Mouse (Mus musculus) embryonic facial prominence, embryonic 15.5 days (tissue): ENCODE results near the gene Retn. TPM values are rescaled to one million over a fixed set of nuclear protein-coding genes. Genes with fewer than 3 reads are reported as not detected.

ENCODE experiments used
- ATAC-seq: fragments of 200-750 bp; cut with Nextera tagmentation; 2 replicates; pipeline ENCODE4 v1.8.0; 2017; ENCODE audit warnings: low read depth, moderate TSS enrichment; ENCODE audit not compliant: insufficient number of reproducible peaks, low FRiP score, low TSS enrichment
- H3K27ac ChIP-seq: fragments of 300-500 bp; sonication (generic); replicated peaks from 2 replicates; pipeline ENCODE4 v1.5.1; 2015; ENCODE audit warnings: mild to moderate bottlenecking, inconsistent platforms
- H3K27me3 ChIP-seq: fragments of 300-500 bp; sonication (generic); 2 replicates; pipeline ENCODE4 v1.6.1; 2015; ENCODE audit warnings: inconsistent platforms
- H3K36me3 ChIP-seq: fragments of 300-500 bp; sonication (generic); 2 replicates; pipeline ENCODE4 v1.6.1; 2015; ENCODE audit warnings: mild to moderate bottlenecking, inconsistent platforms
- H3K4me1 ChIP-seq: fragments of 300-500 bp; sonication (generic); 2 replicates; pipeline ENCODE4 v1.6.1; 2015; ENCODE audit warnings: inconsistent platforms
- H3K4me2 ChIP-seq: fragments of 300-500 bp; sonication (generic); replicated peaks from 2 replicates; pipeline ENCODE4 v1.6.1; 2015; ENCODE audit warnings: mild to moderate bottlenecking, inconsistent platforms
- H3K4me3 ChIP-seq: fragments of 300-500 bp; sonication (generic); replicated peaks from 2 replicates; pipeline ENCODE4 v1.5.1; 2015; ENCODE audit warnings: mild to moderate bottlenecking, inconsistent platforms
- H3K9ac ChIP-seq: fragments of 300-500 bp; sonication (generic); 2 replicates; pipeline ENCODE4 v1.6.1; 2015; ENCODE audit warnings: inconsistent platforms
- H3K9me3 ChIP-seq: fragments of 300-500 bp; sonication (generic); replicated peaks from 2 replicates; pipeline ENCODE4 v1.6.1; 2016; ENCODE audit warnings: inconsistent platforms
- WGBS: fragments of 180-500 bp; shearing (Covaris S2); methylation state at CpG from one replicate; pipeline ENCODE4 v1.1.7; 2015; 5-methylcytosine and 5-hydroxymethylcytosine counted together
- polyA plus RNA-seq: library from polyadenylated mRNA; unstranded; fragments of >200 nt; fragmentation: Nextera tagmentation; extraction: Ambion mirVana; gene quantifications from 2 replicates; pipeline ENCODE4 v1.2.1, GENCODE M21; 2015

Gene Retn
- polyA plus RNA-seq, 1 experiment from 2014 or later: not detected

- no peaks in the 10 kb centered on the region; the same call in 1 of the 2 replicates for H3K4me1 ChIP-seq
- H3K9ac ChIP-seq: no peak overlapping the region
- H3K36me3 ChIP-seq: peaks cover 27% of the 10 kb centered on the region
- no peak overlapping the region for H3K4me3 ChIP-seq
- WGBS: 68% methylated on average over 6 of the region's 6 CpGs
- no peak for ATAC-seq
- no peaks in the 10 kb centered on the region for H3K27me3 ChIP-seq
- H3K9me3 ChIP-seq: no peaks in the 10 kb centered on the region
- H3K27ac ChIP-seq: no peak overlapping the region
- H3K4me2 ChIP-seq: no peak overlapping the region
These were observed 28.0 kb downstream of the Retn start for GRCm38 (mm10) chr8:3683408-3684176.

GRCm38 (mm10) chr8:3684530-3684929 is 29.0 kb downstream of the Retn start:
- ATAC-seq: no peak

DNA sequence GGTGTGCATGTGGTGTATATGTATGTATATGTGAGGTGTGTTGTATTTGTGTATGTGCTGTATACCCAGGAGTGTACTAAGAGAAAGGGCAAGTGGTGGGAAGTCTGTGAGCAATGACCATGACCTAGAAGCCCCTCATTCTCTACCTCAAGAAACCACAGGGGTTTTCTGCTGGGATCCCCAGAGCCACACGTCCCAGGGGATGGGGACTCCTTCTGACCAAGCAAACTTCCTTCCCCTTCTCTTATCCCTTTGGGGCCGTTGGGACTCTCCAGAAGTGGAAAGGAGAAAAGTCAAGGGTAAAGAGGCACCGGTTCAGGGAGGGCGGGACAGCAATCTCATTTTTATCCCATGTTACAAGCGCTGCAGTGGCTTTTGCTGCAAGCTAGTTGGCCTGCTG is 29.9 kb downstream of the Retn start:
- Histone ChIP-seq H3K27me3 (no peaks in the 10 kb centered on the region), H3K9ac (no peak overlapping the region), H3K9me3 (no peaks in the 10 kb centered on the region), H3K4me1 (no peaks in the 10 kb centered on the region), H3K4me2 (no peak overlapping the region), H3K27ac (no peak overlapping the region), H3K4me3 (no peak overlapping the region), H3K36me3 (peaks cover 10% of the 10 kb centered on the region)
- WGBS: 62% methylated on average over 5 of the region's 5 CpGs
- no peak for ATAC-seq

More at GRCm38 (mm10) chr8:3684530-3684929, 29.0 kb downstream of the Retn start:
- Histone ChIP-seq H3K4me2 (no peak overlapping the region), H3K4me3 (no peak overlapping the region), H3K27me3 (no peaks in the 10 kb centered on the region), H3K27ac (no peak overlapping the region), H3K9me3 (no peaks in the 10 kb centered on the region), H3K9ac (no peak overlapping the region), H3K36me3 (peaks cover 18% of the 10 kb centered on the region), H3K4me1 (no peaks in the 10 kb centered on the region)

DNA sequence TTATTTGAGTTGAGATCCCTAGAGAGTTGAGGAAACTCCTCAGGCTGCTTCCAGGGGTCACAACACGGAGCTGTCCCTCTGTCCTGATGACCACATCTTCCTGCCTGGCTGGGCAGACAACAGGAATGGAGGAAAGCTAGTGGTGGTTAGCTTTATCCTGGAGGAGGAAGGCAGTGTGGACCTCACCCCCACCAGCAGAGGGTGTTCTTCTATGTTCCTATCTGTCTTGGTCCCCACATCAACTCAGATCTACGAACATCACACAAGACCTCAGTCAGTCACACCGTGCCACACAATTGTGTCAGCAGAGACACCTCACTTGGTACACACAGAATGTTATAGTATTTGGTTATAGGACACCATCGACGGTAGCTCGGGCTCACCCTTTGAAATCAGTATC is 32.0 kb downstream of the Retn start:
- Histone ChIP-seq H3K4me3 (no peak overlapping the region), H3K9me3 (no peaks in the 10 kb centered on the region), H3K27me3 (no peaks in the 10 kb centered on the region), H3K9ac (no peak overlapping the region), H3K4me2 (no peak overlapping the region), H3K36me3 (peaks cover under 1% of the 10 kb centered on the region; the same call in 1 of the 2 replicates), H3K27ac (no peak overlapping the region), H3K4me1 (no peaks in the 10 kb centered on the region)
- ATAC-seq: no peak
- WGBS: 78% methylated on average over 6 of the region's 6 CpGs

GRCm38 (mm10) chr8:3690774-3691173 is 35.2 kb downstream of the Retn start:
- no peaks in the 10 kb centered on the region for H3K4me1 ChIP-seq
- no peak overlapping the region for H3K4me3 ChIP-seq
- WGBS: 70% methylated on average over 3 of the region's 3 CpGs
- ATAC-seq: no peak
- no peak overlapping the region for H3K27ac ChIP-seq
- no peaks in the 10 kb centered on the region for H3K27me3 ChIP-seq
- no peak overlapping the region for H3K9ac ChIP-seq
- no peaks in the 10 kb centered on the region for H3K36me3 ChIP-seq
- H3K4me2 ChIP-seq: no peak overlapping the region
- H3K9me3 ChIP-seq: no peaks in the 10 kb centered on the region

DNA sequence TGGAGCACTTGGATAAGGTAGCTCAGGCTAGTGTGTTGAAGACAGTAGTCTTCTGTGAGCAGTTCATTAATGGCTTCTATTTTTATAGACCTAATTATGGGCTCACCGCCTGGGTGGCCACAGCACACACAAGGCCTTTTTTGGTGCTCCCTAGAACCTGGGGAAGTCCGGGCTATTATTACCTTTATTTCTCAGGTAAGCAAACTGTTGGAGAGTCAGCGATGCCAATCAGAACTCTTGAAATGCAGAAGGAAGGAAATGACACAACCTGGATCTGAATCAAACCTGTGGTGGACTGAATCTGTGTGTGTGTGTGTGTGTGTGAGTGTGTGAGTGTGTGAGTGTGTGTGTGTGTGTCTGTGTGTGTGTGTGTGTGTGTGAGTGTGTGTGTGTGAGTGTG is 38.6 kb downstream of the Retn start, which contains the start of gene Fcer2a:
Gene Fcer2a, minus strand, starts transcription at position 55 of the 400 bp plus-strand sequence.
- ATAC-seq: no peak
- 78% methylated on average over 3 of the region's 3 CpGs for WGBS
- Histone ChIP-seq H3K9me3 (no peaks in the 10 kb centered on the region), H3K4me2 (no peak within 1 kb of the TSS), H3K9ac (no peak within 1 kb of the TSS), H3K4me3 (no peak within 1 kb of the TSS), H3K27me3 (no peaks in the 10 kb centered on the region), H3K36me3 (no peaks in the 10 kb centered on the region), H3K4me1 (no peaks in the 10 kb centered on the region), H3K27ac (no peak within 1 kb of the TSS)

DNA sequence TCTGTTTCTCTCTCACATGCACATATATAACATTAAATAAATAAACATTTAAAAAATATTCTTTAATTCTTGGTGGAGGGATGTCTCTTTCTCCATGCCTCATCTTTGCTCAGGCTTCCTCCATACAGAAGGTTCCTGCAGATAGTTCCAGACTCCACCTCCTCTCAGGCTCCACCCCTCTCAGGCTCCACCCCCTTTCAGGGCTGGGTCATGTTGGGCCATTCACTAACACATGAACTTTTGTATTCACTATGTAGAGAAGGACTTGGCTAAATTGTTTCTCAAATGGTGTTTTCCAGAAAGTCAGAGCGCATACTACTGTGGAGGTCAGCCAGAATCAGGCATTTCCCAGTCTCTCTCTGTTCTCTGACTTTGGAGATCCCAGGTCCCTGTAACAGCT is 45.9 kb downstream of the Retn start:
- no peaks in the 10 kb centered on the region for H3K4me1 ChIP-seq

DNA sequence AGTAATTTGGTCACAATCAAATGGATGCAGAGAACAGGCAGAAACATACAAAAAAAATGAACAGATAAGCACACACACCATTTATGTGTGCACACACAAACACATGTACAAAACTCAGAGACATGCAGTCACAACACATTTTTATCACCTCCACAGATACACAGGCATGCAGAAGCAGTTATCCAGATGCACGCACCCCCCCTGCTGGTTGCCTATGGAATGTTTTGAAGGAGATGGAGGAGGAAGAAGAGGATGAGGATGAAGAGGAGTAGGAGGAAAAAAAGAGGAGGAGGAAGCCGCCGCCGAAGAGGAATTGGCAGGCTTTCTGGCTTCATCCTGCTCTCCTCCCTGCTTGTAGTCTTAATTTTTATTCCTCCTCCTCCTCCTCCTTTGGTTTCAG is 50.1 kb downstream of the Retn start:
- 59% methylated on average over 4 of the region's 4 CpGs for WGBS
- no peak for ATAC-seq
- no peak overlapping the region for H3K27ac ChIP-seq
- no peak overlapping the region for H3K4me2 ChIP-seq
- H3K36me3 ChIP-seq: no peaks in the 10 kb centered on the region
- H3K9me3 ChIP-seq: no peaks in the 10 kb centered on the region
- H3K4me3 ChIP-seq: no peak overlapping the region
- H3K27me3 ChIP-seq: no peaks in the 10 kb centered on the region
- H3K4me1 ChIP-seq: no peaks in the 10 kb centered on the region
- no peak overlapping the region for H3K9ac ChIP-seq

More for the DNA sequence above, 45.9 kb downstream of the Retn start:
- no peaks in the 10 kb centered on the region for H3K27me3 ChIP-seq
- no peaks in the 10 kb centered on the region for H3K36me3 ChIP-seq
- 97% methylated on average over 1 of the region's 1 CpGs for WGBS
- H3K9ac ChIP-seq: no peak overlapping the region
- H3K27ac ChIP-seq: no peak overlapping the region
- no peaks in the 10 kb centered on the region for H3K9me3 ChIP-seq
- H3K4me2 ChIP-seq: no peak overlapping the region
- no peak overlapping the region for H3K4me3 ChIP-seq
- no peak for ATAC-seq

- no peak overlapping the region for H3K27ac ChIP-seq
- ATAC-seq: no peak
- H3K4me2 ChIP-seq: no peak overlapping the region
- H3K27me3 ChIP-seq: no peaks in the 10 kb centered on the region
- 51% methylated on average over 7 of the region's 7 CpGs for WGBS
- H3K4me3 ChIP-seq: no peak overlapping the region
- no peak overlapping the region for H3K9ac ChIP-seq
- no peaks in the 10 kb centered on the region for H3K36me3 ChIP-seq
- no peaks in the 10 kb centered on the region for H3K9me3 ChIP-seq
- H3K4me1 ChIP-seq: no peaks in the 10 kb centered on the region
These were observed 52.0 kb downstream of the Retn start for GRCm38 (mm10) chr8:3707611-3708010.

Other genes starting within 250 kb of the Retn start
- 5.9 and 9.7 TPM in 2 replicates for gene Pex11g, start 188.1 kb upstream of the Retn start, polyA plus RNA-seq
- gene Tex45, start 184.9 kb upstream of the Retn start, polyA plus RNA-seq: not detected in 2 replicates
- gene Zfp358, start 162.6 kb upstream of the Retn start, polyA plus RNA-seq: 48.6 and 53.1 TPM in 2 replicates
- gene Mcoln1, start 155.3 kb upstream of the Retn start, polyA plus RNA-seq: 55.4 and 65.7 TPM in 2 replicates
- gene Pnpla6, start 140.4 kb upstream of the Retn start, polyA plus RNA-seq: 23.8 and 24.3 TPM in 2 replicates
- 0.51 and 0.53 TPM in 2 replicates for gene C330021F23Rik, start 87.8 kb upstream of the Retn start, polyA plus RNA-seq
- gene Camsap3, start 68.5 kb upstream of the Retn start, polyA plus RNA-seq: 15.4 and 16.7 TPM in 2 replicates
- 53.7 and 55.7 TPM in 2 replicates for gene Xab2, start 34.5 kb upstream of the Retn start, polyA plus RNA-seq
- 103 and 116 TPM in 2 replicates for gene Pet100, start 34.2 kb upstream of the Retn start, polyA plus RNA-seq
- gene Pcp2, start 30.2 kb upstream of the Retn start, polyA plus RNA-seq: 0.11 and 0.43 TPM in 2 replicates
- 48.4 and 56.0 TPM in 2 replicates for gene Stxbp2, start 24.8 kb upstream of the Retn start, polyA plus RNA-seq
- 0.28 and 0.98 TPM in 2 replicates for gene Mcemp1, start 10.0 kb downstream of the Retn start, polyA plus RNA-seq
- gene Fcor, start 16.6 kb downstream of the Retn start, polyA plus RNA-seq: 8.1 and 10.7 TPM in 2 replicates
- gene Trappc5, start 20.5 kb downstream of the Retn start, polyA plus RNA-seq: 38.8 and 40.6 TPM in 2 replicates
- 0.16 and 0.26 TPM in 2 replicates for gene Fcer2a, start 38.4 kb downstream of the Retn start, polyA plus RNA-seq
- not detected in 2 replicates for gene Clec4g, start 64.9 kb downstream of the Retn start, polyA plus RNA-seq
- 0.22 and 0.61 TPM in 2 replicates for gene Cd209a, start 93.2 kb downstream of the Retn start, polyA plus RNA-seq
- gene Cd209e, start 198.5 kb downstream of the Retn start, polyA plus RNA-seq: not detected in 2 replicates
- gene Cd209d, start 222.8 kb downstream of the Retn start, polyA plus RNA-seq: not detected in 2 replicates